Mouse (Mus musculus) neural tube, embryonic 14.5 days (tissue): ENCODE data around the gene Ovca2. TPM values are rescaled to one million over a fixed set of nuclear protein-coding genes. Genes with fewer than 3 reads are reported as not detected.

Experiments used
- ATAC-seq: fragments of 200-750 bp; cut with Nextera tagmentation; 2 replicates; pipeline ENCODE4 v1.8.0; 2017; ENCODE audit warnings: low read depth, mild to moderate bottlenecking, moderate TSS enrichment, moderate library complexity
- H3K27ac ChIP-seq: fragments of 300-500 bp; sonication (generic); 2 replicates; pipeline ENCODE4 v1.5.1; 2014; ENCODE audit warnings: low read depth, mild to moderate bottlenecking, control low read depth, low read length, moderate library complexity, mixed read lengths
- H3K27me3 ChIP-seq: fragments of 300-500 bp; sonication (generic); 2 replicates; pipeline ENCODE4 v1.6.1; 2014; ENCODE audit warnings: low read length; ENCODE audit not compliant: control insufficient read depth, insufficient read depth
- H3K36me3 ChIP-seq: fragments of 300-500 bp; sonication (generic); 2 replicates; pipeline ENCODE4 v1.6.1; 2014; ENCODE audit warnings: low read length, mixed read lengths; ENCODE audit not compliant: control insufficient read depth, insufficient read depth
- H3K4me1 ChIP-seq: fragments of 300-500 bp; sonication (generic); 2 replicates; pipeline ENCODE4 v1.6.1; 2014; ENCODE audit warnings: low read length; ENCODE audit not compliant: control insufficient read depth, insufficient read depth
- H3K4me2 ChIP-seq: fragments of 300-500 bp; sonication (generic); 2 replicates; pipeline ENCODE4 v1.6.1; 2014; ENCODE audit warnings: mild to moderate bottlenecking, low read depth, low read length, control low read depth
- H3K4me3 ChIP-seq: fragments of 300-500 bp; sonication (generic); 2 replicates; pipeline ENCODE4 v1.5.1; 2014; ENCODE audit warnings: low read depth, low read length, control low read depth, mixed read lengths
- H3K9ac ChIP-seq: fragments of 300-500 bp; sonication (generic); replicated peaks from 2 replicates; pipeline ENCODE4 v1.6.1; 2014; ENCODE audit warnings: low read depth, mild to moderate bottlenecking, control low read depth, low read length, mixed read lengths
- H3K9me3 ChIP-seq: fragments of 300-500 bp; sonication (generic); 2 replicates; pipeline ENCODE4 v1.6.1; 2016; ENCODE audit warnings: low read length; ENCODE audit not compliant: control insufficient read depth
- WGBS: fragments of 180-500 bp; shearing (Covaris S2); extraction: QIAGEN DNeasy Blood & Tissue Kit; methylation state at CpG from one replicate; pipeline ENCODE4 v1.1.7; 2014; 5-methylcytosine and 5-hydroxymethylcytosine counted together
- polyA plus RNA-seq: library from polyadenylated mRNA; unstranded; fragments of >200 nt; fragmentation: Nextera tagmentation; extraction: Ambion mirVana; gene quantifications from 2 replicates; pipeline ENCODE4 v1.2.1, GENCODE M21; 2014

Ovca2 gene
- polyA plus RNA-seq, 1 experiment from 2014 or later, result 15.3 TPM

DNA sequence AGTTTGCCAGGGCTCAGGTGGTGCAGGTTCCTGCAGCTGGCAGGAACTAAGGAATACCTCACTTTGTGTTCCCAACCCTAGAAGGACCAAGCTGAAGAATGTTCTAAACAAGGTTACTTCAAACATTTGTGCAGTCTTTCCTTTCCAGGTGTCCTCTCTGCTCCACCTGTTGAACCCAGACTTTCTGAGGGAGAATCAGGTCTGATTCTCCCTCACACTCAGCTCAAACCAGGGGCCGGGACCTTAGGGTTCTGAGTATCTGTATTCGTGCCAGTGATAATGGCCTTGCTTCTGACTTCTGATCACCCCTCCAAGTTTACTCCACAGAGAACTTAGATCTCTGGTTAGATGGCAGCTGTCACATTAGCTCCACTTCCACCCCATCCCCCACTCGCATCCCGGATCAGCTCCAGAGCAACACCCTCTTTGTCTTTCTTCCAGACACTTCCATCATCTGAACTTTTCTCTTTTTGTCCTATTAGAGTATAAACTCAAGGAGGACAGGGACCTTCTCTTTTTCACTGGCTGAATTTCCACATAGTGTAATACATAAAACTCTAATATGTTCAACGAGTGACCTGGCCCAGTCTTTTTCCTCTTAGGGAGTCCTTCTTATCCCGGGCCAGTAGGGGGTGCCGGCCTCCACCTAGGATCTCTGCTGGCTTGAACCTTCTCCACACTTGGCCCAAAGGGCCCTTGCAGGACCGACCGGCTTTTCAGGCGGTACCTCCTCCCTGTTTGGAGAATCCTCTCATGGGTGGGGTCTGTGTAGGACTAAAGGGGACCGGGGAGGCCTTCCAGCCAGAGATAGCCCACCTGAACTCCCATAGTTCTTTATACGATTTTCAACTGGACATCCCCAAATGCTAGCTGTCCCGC, 13.9 kb upstream of the Ovca2 start:
- peaks cover 25% of the 10 kb centered on the region for H3K4me1 ChIP-seq

DNA sequence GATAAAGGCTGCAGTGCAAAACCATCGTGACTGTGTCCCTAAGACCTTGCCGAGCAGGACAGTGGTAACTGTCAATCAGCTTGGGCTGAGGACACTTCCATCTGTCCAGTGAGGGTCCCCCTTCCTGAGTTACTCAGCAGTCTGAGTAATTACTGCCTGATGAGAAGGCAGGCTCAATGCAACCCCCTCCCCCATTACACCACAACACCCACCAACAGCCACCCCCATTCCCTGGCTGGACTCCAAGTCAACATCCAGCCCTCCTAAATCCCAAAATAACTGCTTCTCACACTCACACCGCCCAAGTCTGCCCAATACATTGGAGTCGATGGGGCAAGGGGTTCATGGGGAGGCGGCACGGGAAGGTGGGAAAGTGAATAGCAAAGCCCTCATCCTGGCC, 13.2 kb upstream of the Ovca2 start:
- Histone ChIP-seq H3K4me2 (no peak overlapping the region), H3K9ac (no peak overlapping the region), H3K36me3 (no peaks in the 10 kb centered on the region), H3K4me3 (no peak overlapping the region), H3K9me3 (no peaks in the 10 kb centered on the region), H3K4me1 (peaks cover 25% of the 10 kb centered on the region), H3K27me3 (peaks cover 26% of the 10 kb centered on the region), H3K27ac (no peak overlapping the region)
- WGBS, result 60% methylated on average over 6 of the region's 6 CpGs
- no peak for ATAC-seq

More for the DNA sequence above, 13.9 kb upstream of the Ovca2 start:
- WGBS, result 21% methylated on average over 13 of the region's 13 CpGs
- Histone ChIP-seq H3K4me2 (peak overlapping the region; percentile 72), H3K27me3 (peaks cover 26% of the 10 kb centered on the region), H3K4me3 (peak overlapping the region; percentile 53; the same call in 1 of the 2 replicates), H3K9ac (no peak overlapping the region), H3K27ac (no peak overlapping the region), H3K36me3 (no peaks in the 10 kb centered on the region), H3K9me3 (no peaks in the 10 kb centered on the region)
- ATAC-seq, result no peak

DNA sequence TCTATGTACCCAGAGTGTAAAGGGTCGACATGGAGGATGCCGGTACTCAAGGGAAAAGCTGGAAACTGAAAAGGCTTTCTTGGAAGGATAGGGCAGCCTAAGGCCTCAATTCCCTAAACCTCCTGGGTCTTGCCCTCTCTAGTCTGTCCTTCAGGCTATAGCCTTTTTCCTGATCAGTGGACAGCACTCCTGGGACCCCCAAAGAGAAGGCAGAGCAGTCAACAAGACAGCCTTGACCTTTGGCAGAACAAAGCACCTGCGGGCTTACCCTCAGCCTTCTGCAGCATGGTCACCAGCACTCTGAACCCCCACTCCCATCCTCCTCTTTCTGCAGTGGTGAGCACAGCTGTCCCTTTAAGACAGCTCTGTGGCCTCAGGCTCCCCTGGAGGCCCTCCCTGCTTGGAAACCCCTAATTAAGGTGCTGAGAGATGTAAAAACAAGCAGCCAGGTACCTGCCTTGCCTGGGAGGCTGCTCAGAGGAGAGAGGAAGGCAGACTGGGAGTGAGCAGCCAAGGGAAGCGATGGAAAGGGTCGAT, 12.3 kb upstream of the Ovca2 start, which contains the start of gene Dph1:
Gene Dph1 (minus strand): TSS at position 337 of the 537 bp plus-strand sequence.
- Histone ChIP-seq H3K27ac (0 out of 2 replicates have a peak within 1 kb of the TSS, but pooled peaks have one; percentile 5), H3K4me1 (peaks cover 23% of the 10 kb centered on the region), H3K4me3 (peak within 1 kb of the TSS; percentile 79), H3K27me3 (peaks cover 22% of the 10 kb centered on the region), H3K4me2 (peak within 1 kb of the TSS; percentile 92), H3K9me3 (no peaks in the 10 kb centered on the region), H3K36me3 (no peaks in the 10 kb centered on the region), H3K9ac (peak within 1 kb of the TSS; percentile 64)
- WGBS, result 53% methylated on average over 5 of the region's 5 CpGs
- no peak for ATAC-seq

DNA sequence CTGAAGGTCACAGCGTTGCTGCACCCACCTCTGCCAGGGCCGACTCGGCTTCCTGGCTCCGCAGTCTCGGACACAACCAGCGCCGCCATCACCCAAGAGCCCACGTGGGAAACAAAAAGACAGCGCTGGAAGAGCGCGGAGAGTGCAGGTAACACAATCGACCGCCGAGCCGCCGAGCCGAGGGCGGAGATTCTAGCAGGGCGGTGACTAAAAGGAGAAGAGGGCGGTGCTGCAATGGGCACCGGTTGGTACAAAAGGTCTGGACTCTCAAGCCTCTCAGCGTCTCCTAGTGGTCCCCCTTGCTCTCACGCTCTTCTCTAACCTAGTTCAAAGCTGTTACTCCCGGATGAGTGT, 11.7 kb upstream of the Ovca2 start:
- H3K27ac ChIP-seq, result 0 out of 2 replicates have a peak overlapping the region, but pooled peaks have one; percentile 5
- peak overlapping the region; percentile 64 for H3K9ac ChIP-seq
- H3K4me2 ChIP-seq, result peak overlapping the region; percentile 92
- no peaks in the 10 kb centered on the region for H3K9me3 ChIP-seq
- peaks cover 20% of the 10 kb centered on the region for H3K27me3 ChIP-seq
- peaks cover 24% of the 10 kb centered on the region for H3K4me1 ChIP-seq
- under 1% methylated on average over 23 of the region's 24 CpGs for WGBS
- no peaks in the 10 kb centered on the region for H3K36me3 ChIP-seq
- ATAC-seq, result peak; percentile 82
- H3K4me3 ChIP-seq, result peak overlapping the region; percentile 79

DNA sequence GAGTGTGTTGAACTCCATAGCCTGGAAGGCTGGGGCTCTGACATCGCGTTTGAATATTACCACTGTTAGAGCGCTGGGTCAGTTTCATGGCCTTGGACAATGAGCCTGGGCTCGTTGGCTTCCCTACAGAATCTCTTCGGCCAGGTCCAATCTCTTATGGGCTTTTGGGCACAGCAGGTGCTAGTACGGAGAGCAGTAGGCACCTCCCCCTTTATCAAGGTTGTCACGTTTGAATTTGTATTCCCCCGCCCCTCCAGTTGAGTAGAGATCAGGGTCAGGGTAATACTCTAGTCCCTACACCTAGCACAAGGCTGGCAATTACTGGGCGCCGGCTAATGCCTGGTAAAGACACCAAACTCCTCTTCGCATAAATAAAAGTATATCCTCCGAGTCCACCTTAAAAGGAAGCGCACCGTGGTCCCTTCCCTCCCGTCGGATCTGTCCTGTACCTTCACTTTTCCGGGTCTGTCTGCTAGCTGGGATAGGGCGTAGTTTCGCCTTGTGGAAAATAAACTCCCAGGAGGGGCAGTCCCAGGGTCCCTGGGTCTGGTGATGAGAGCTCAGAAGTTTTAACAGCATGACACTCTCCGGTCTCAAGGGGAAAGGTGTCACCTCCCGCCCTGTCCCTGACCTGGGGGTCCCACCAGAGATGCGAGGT, 11.2 kb upstream of the Ovca2 start:
- peak; percentile 4; the same call in 1 of the 2 replicates for ATAC-seq
- Histone ChIP-seq H3K4me2 (peak overlapping the region; percentile 92), H3K27me3 (peaks cover 14% of the 10 kb centered on the region), H3K4me3 (peak overlapping the region; percentile 79), H3K9ac (peak overlapping the region; percentile 64), H3K9me3 (no peaks in the 10 kb centered on the region), H3K4me1 (peaks cover 22% of the 10 kb centered on the region), H3K36me3 (no peaks in the 10 kb centered on the region), H3K27ac (0 out of 2 replicates have a peak overlapping the region, but pooled peaks have one; percentile 5)
- WGBS, result under 1% methylated on average over 22 of the region's 22 CpGs

DNA sequence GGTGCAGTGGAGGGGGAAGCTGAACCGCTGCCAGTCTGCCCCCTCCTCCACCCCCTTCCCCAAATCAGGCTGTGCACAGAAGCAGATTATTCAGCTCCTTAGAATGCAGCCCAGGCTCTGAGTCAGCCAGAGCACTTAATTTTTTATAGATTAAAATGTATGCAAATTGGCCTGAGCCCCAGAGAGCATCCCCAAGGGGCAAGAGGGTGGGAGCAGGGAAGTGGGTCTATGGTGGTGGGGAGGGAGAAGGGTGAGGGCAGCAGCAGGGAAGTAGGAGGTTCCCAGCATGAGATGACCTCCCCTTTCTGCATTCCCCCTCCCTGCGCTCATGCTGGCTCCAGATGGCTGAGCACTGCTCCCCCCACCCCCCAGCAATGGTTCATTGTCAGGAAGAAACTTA, 6.4 kb upstream of the Ovca2 start:
- no peak overlapping the region for H3K9ac ChIP-seq
- no peak for ATAC-seq

DNA sequence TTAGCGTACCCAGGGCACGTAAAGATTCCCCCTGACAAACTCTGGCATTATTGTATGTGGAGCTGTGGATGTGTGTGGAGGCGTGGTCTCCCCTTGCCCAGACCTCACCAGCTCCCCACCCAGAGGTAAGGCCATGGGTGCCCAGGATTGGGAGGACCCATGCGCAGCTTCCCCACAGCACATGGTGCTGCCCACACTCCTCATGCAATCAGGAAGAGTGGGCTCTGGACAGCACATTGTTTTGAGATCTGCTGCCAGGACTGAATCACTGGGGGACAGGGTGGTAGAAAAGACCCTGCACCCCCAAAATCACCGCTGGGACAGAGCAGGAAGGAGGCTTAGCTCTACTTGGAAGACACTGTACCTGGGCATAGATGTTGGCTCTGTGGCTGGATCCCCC, 5.9 kb upstream of the Ovca2 start:
- Histone ChIP-seq H3K4me3 (no peak overlapping the region), H3K9ac (no peak overlapping the region), H3K9me3 (no peaks in the 10 kb centered on the region), H3K36me3 (0 out of 2 replicates have a peak, but pooled peaks cover 3% of the 10 kb centered on the region), H3K27me3 (no peaks in the 10 kb centered on the region), H3K4me1 (peaks cover 15% of the 10 kb centered on the region), H3K4me2 (no peak overlapping the region), H3K27ac (no peak overlapping the region)
- no peak for ATAC-seq
- WGBS, result 90% methylated on average over 5 of the region's 5 CpGs

More for the DNA sequence above, 6.4 kb upstream of the Ovca2 start:
- 0 out of 2 replicates have a peak, but pooled peaks cover 3% of the 10 kb centered on the region for H3K36me3 ChIP-seq
- H3K27me3 ChIP-seq, result no peaks in the 10 kb centered on the region
- no peaks in the 10 kb centered on the region for H3K9me3 ChIP-seq
- no peak overlapping the region for H3K4me3 ChIP-seq
- peaks cover 17% of the 10 kb centered on the region for H3K4me1 ChIP-seq
- 38% methylated on average over 2 of the region's 2 CpGs for WGBS
- no peak overlapping the region for H3K4me2 ChIP-seq
- no peak overlapping the region for H3K27ac ChIP-seq

DNA sequence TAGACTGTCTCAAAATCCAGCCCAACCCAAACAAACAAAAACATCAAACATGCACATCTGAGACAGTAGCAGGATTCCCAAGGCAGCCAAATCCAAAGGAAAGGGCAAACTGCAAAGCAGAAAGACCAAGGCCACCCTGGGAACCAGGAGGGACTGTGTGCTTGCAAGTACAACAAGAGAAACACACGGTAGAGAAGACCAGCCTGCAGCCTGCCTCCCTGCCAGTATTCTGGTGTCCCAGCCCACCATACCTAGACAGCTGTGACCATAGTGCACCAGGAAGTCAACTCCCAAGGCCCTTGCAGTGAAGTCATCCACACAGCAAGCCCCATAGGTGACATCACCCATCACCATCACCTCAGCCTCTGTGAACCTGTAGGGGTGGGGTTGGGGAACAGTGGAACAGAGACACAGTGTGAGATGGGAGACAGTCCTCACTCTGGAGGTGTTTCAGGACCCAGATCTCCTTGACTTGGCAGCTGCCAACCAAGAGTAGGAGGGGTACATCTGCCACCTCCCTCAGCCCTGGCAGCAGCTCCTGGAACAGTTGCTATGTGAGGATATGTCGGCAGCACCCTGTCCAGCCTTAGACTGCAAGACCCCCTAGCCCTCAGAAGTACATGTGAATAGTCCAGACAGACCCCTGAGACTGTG, 5.4 kb upstream of the Ovca2 start:
- H3K9me3 ChIP-seq, result no peaks in the 10 kb centered on the region
- 88% methylated on average over 2 of the region's 2 CpGs for WGBS
- no peak overlapping the region for H3K4me3 ChIP-seq
- peaks cover 12% of the 10 kb centered on the region for H3K4me1 ChIP-seq
- H3K4me2 ChIP-seq, result no peak overlapping the region
- no peak overlapping the region for H3K9ac ChIP-seq
- H3K36me3 ChIP-seq, result 0 out of 2 replicates have a peak, but pooled peaks cover 3% of the 10 kb centered on the region
- no peak overlapping the region for H3K27ac ChIP-seq
- no peaks in the 10 kb centered on the region for H3K27me3 ChIP-seq
- no peak for ATAC-seq
